Mouse (Mus musculus): ENCODE results near the gene Sdf4.

The Sdf4 gene

GRCm38 (mm10) chr4:156058826-156059225, 66.2 kb downstream of the Sdf4 start:
- no peak for DNase-seq

- no peak for DNase-seq
Measured at GRCm38 (mm10) chr4:156059261-156059660, 66.6 kb downstream of the Sdf4 start, which contains the start of gene Ttll10. Ttll10 (minus strand) TSS chr4:156059414.

- DNase-seq, result no peak
Measured at GRCm38 (mm10) chr4:156059713-156060112, 67.0 kb downstream of the Sdf4 start.
